Mouse (Mus musculus): ENCODE data around the gene Gm6525.

DNA sequence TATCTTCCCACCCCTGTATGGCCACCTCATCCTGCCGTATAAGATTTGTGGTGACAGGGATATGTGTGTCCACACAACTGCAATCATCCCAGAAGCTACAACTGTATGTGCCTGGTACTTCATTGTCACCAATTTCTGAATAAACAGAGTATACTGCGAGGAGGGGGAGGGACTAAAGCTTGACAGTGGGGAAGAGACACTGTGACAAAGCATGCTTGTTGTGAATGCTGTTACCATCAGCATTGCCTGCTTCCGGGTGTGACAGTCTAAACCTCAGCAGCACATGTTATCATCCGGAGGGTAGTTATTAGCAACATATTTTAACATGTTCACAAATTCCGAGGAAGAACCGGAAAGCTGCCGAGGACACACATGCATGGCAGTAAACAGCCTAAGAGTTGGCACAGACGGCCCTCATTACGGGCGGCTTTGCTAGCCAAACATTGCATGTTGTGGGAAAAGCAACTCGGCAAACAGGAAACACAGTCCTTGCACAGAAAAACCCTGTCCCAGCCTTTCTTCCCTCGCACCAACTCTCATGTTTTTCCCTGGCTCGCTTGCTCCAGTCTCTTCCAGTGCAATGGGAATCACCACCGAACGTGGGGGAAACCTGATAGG is 41.9 kb downstream of the Gm6525 start:
- TF ChIP-seq CTCF (IDR thresholded peaks at IDR 0.05; ENCODE audit: control insufficient read depth, insufficient read depth, insufficient replicate concordance, low read depth, low read length) (no peak), POLR2A (IDR thresholded peaks at IDR 0.05; ENCODE audit: control insufficient read depth, low read depth, low read length) (no peak)
